Mouse (Mus musculus): ENCODE data around the gene Tm7sf2. TPM values are rescaled to one million over a fixed set of nuclear protein-coding genes. Genes with fewer than 3 reads are reported as not detected.
A peak's percentile ranks its signal among the peaks of the same experiment; 100 is the strongest.

The Tm7sf2 gene
- polyA plus RNA-seq, 1 experiment = 59.5 TPM

GRCm38 (mm10) chr19:6029426-6029825 lies 38.7 kb downstream of the Tm7sf2 start:
- Histone ChIP-seq H3K27me3 (replicated peaks) (peaks cover 22% of the 10 kb centered on the region), H3K9me3 (no peaks in the 10 kb centered on the region), H3K4me1 (no peaks in the 10 kb centered on the region; the same call in 1 of the 2 replicates), H3K4me3 (replicated peaks) (no peak overlapping the region), H3K36me3 (replicated peaks; ENCODE audit: low read length) (no peaks in the 10 kb centered on the region)
- TF ChIP-seq FLI1 (IDR thresholded peaks at IDR 0.05; ENCODE audit: low read length) (no peak), GATA1 (IDR thresholded peaks at IDR 0.05; ENCODE audit: borderline replicate concordance, low read length) (no peak)

GRCm38 (mm10) chr19:6028991-6029390 lies 39.2 kb downstream of the Tm7sf2 start:
- TF ChIP-seq GATA1 (IDR thresholded peaks at IDR 0.05; ENCODE audit: borderline replicate concordance, low read length) (no peak), FLI1 (IDR thresholded peaks at IDR 0.05; ENCODE audit: low read length) (no peak)
- H3K4me1 ChIP-seq = no peaks in the 10 kb centered on the region; the same call in 1 of the 2 replicates
- no peaks in the 10 kb centered on the region for H3K9me3 ChIP-seq
- no peaks in the 10 kb centered on the region for H3K36me3 ChIP-seq (replicated peaks; ENCODE audit: low read length)
- H3K4me3 ChIP-seq (replicated peaks) = no peak overlapping the region
- peaks cover 24% of the 10 kb centered on the region for H3K27me3 ChIP-seq (replicated peaks)

- Histone ChIP-seq H3K36me3 (replicated peaks; ENCODE audit: low read length) (no peaks in the 10 kb centered on the region), H3K4me1 (peaks cover 11% of the 10 kb centered on the region; the same call in 1 of the 2 replicates), H3K9me3 (no peaks in the 10 kb centered on the region), H3K4me3 (replicated peaks) (no peak overlapping the region), H3K27me3 (replicated peaks) (peaks cover 30% of the 10 kb centered on the region)
- TF ChIP-seq GATA1 (IDR thresholded peaks at IDR 0.05; ENCODE audit: borderline replicate concordance, low read length) (no peak), FLI1 (IDR thresholded peaks at IDR 0.05; ENCODE audit: low read length) (no peak)
Observed at GRCm38 (mm10) chr19:6023930-6024329, 44.2 kb downstream of the Tm7sf2 start.

- Histone ChIP-seq H3K4me3 (replicated peaks) (no peak overlapping the region), H3K27me3 (replicated peaks) (peaks cover 29% of the 10 kb centered on the region), H3K9me3 (no peaks in the 10 kb centered on the region), H3K36me3 (replicated peaks; ENCODE audit: low read length) (no peaks in the 10 kb centered on the region), H3K4me1 (peaks cover 18% of the 10 kb centered on the region)
- TF ChIP-seq GATA1 (IDR thresholded peaks at IDR 0.05; ENCODE audit: borderline replicate concordance, low read length) (no peak), FLI1 (IDR thresholded peaks at IDR 0.05; ENCODE audit: low read length) (no peak)
Observed at GRCm38 (mm10) chr19:6023059-6023458, 45.1 kb downstream of the Tm7sf2 start.

- Histone ChIP-seq H3K4me1 (peaks cover 43% of the 10 kb centered on the region), H3K4me3 (replicated peaks) (no peak overlapping the region), H3K9me3 (no peaks in the 10 kb centered on the region), H3K27me3 (replicated peaks) (peaks cover 21% of the 10 kb centered on the region), H3K36me3 (replicated peaks; ENCODE audit: low read length) (no peaks in the 10 kb centered on the region)
- no peak for TF ChIP-seq GATA1 (IDR thresholded peaks at IDR 0.05; ENCODE audit: borderline replicate concordance, low read length)
- TF ChIP-seq FLI1 (IDR thresholded peaks at IDR 0.05; ENCODE audit: low read length) = no peak
Observed at GRCm38 (mm10) chr19:6020276-6020675, 47.9 kb downstream of the Tm7sf2 start.

- Histone ChIP-seq H3K4me1 (peaks cover 60% of the 10 kb centered on the region), H3K27me3 (replicated peaks) (peaks cover 6% of the 10 kb centered on the region), H3K9me3 (no peaks in the 10 kb centered on the region), H3K4me3 (replicated peaks) (peak overlapping the region; percentile 66), H3K36me3 (replicated peaks; ENCODE audit: low read length) (peaks cover 8% of the 10 kb centered on the region)
- TF ChIP-seq GATA1 (IDR thresholded peaks at IDR 0.05; ENCODE audit: borderline replicate concordance, low read length) (no peak), FLI1 (IDR thresholded peaks at IDR 0.05; ENCODE audit: low read length) (no peak)
Observed at GRCm38 (mm10) chr19:6018142-6019089, 49.8 kb downstream of the Tm7sf2 start.

- H3K4me1 ChIP-seq = peaks cover 66% of the 10 kb centered on the region
- peaks cover 25% of the 10 kb centered on the region for H3K36me3 ChIP-seq (replicated peaks; ENCODE audit: low read length)
- no peaks in the 10 kb centered on the region for H3K9me3 ChIP-seq
- H3K27me3 ChIP-seq (replicated peaks) = no peaks in the 10 kb centered on the region
- TF ChIP-seq FLI1 (IDR thresholded peaks at IDR 0.05; ENCODE audit: low read length) (no peak), GATA1 (IDR thresholded peaks at IDR 0.05; ENCODE audit: borderline replicate concordance, low read length) (no peak)
- peak overlapping the region; percentile 94 for H3K4me3 ChIP-seq (replicated peaks)
Observed at GRCm38 (mm10) chr19:6016532-6016931, 51.6 kb downstream of the Tm7sf2 start.

- Histone ChIP-seq H3K4me1 (peaks cover 74% of the 10 kb centered on the region), H3K27me3 (replicated peaks) (no peaks in the 10 kb centered on the region), H3K4me3 (replicated peaks) (peak within 1 kb of the TSS; percentile 94), H3K9me3 (no peaks in the 10 kb centered on the region), H3K36me3 (replicated peaks; ENCODE audit: low read length) (peaks cover 33% of the 10 kb centered on the region)
- TF ChIP-seq GATA1 (IDR thresholded peaks at IDR 0.05; ENCODE audit: borderline replicate concordance, low read length) (no peak), FLI1 (IDR thresholded peaks at IDR 0.05; ENCODE audit: low read length) (no peak)
Observed at GRCm38 (mm10) chr19:6015511-6016315, 52.5 kb downstream of the Tm7sf2 start, which contains the start of gene Capn1. Capn1 (minus strand) TSS chr19:6015897.

- Histone ChIP-seq H3K27me3 (replicated peaks) (no peaks in the 10 kb centered on the region), H3K4me1 (peaks cover 70% of the 10 kb centered on the region)
Observed at GRCm38 (mm10) chr19:6014991-6015510, 53.1 kb downstream of the Tm7sf2 start.

More at GRCm38 (mm10) chr19:6014991-6015510, 53.1 kb downstream of the Tm7sf2 start:
- H3K4me3 ChIP-seq (replicated peaks) = peak overlapping the region; percentile 94
- H3K9me3 ChIP-seq = no peaks in the 10 kb centered on the region
- TF ChIP-seq FLI1 (IDR thresholded peaks at IDR 0.05; ENCODE audit: low read length) (no peak), GATA1 (IDR thresholded peaks at IDR 0.05; ENCODE audit: borderline replicate concordance, low read length) (no peak)
- peaks cover 40% of the 10 kb centered on the region for H3K36me3 ChIP-seq (replicated peaks; ENCODE audit: low read length)
